Mouse (Mus musculus) cerebellum, adult 9-10 months (tissue): Measurements from ENCODE around the gene Pitpnm3.
A peak's percentile ranks its signal among the peaks of the same experiment; 100 is the strongest.

Experiments
- DNase-seq: peaks from one replicate; pipeline ENCODE4 v3.0.0; 2022

Gene Pitpnm3

GRCm38 (mm10) chr11:72134536-72135382 is 819 bp downstream of the Pitpnm3 start:
- DNase-seq, result peak; percentile 73

GRCm38 (mm10) chr11:72133075-72133474 is 2.5 kb downstream of the Pitpnm3 start:
- peak; percentile 57 for DNase-seq

- DNase-seq, result peak; percentile 84
Observed at GRCm38 (mm10) chr11:72132266-72132665, 3.3 kb downstream of the Pitpnm3 start.

GRCm38 (mm10) chr11:72131697-72132096 is 3.9 kb downstream of the Pitpnm3 start:
- peak; percentile 60 for DNase-seq

GRCm38 (mm10) chr11:72130905-72131304 is 4.7 kb downstream of the Pitpnm3 start:
- DNase-seq, result peak; percentile 58

- DNase-seq, result no peak
Observed at GRCm38 (mm10) chr11:72130472-72130871, 5.1 kb downstream of the Pitpnm3 start.

- peak; percentile 89 for DNase-seq
Observed at GRCm38 (mm10) chr11:72130021-72130420, 5.6 kb downstream of the Pitpnm3 start.

GRCm38 (mm10) chr11:72129032-72129894 is 6.3 kb downstream of the Pitpnm3 start:
- DNase-seq, result peak; percentile 68

GRCm38 (mm10) chr11:72127450-72128189 is 8.0 kb downstream of the Pitpnm3 start:
- DNase-seq, result peak; percentile 57

- peak; percentile 87 for DNase-seq
Observed at GRCm38 (mm10) chr11:72125781-72126180, 9.8 kb downstream of the Pitpnm3 start.

- DNase-seq, result no peak
Observed at GRCm38 (mm10) chr11:72123531-72123930, 12.0 kb downstream of the Pitpnm3 start.

- DNase-seq, result no peak
Observed at GRCm38 (mm10) chr11:72120354-72120753, 15.2 kb downstream of the Pitpnm3 start.

GRCm38 (mm10) chr11:72118630-72119029 is 16.9 kb downstream of the Pitpnm3 start:
- no peak for DNase-seq

- no peak for DNase-seq
Observed at GRCm38 (mm10) chr11:72113296-72113695, 22.3 kb downstream of the Pitpnm3 start.

- DNase-seq, result no peak
Observed at GRCm38 (mm10) chr11:72110726-72111125, 24.9 kb downstream of the Pitpnm3 start.

- DNase-seq, result peak; percentile 63
Observed at GRCm38 (mm10) chr11:72104223-72104622, 31.4 kb downstream of the Pitpnm3 start.

- no peak for DNase-seq
Observed at GRCm38 (mm10) chr11:72103530-72103929, 32.0 kb downstream of the Pitpnm3 start.

- no peak for DNase-seq
Observed at GRCm38 (mm10) chr11:72100996-72101395, 34.6 kb downstream of the Pitpnm3 start.

- DNase-seq, result no peak
Observed at GRCm38 (mm10) chr11:72099181-72099580, 36.4 kb downstream of the Pitpnm3 start.

GRCm38 (mm10) chr11:72098027-72098426 is 37.6 kb downstream of the Pitpnm3 start:
- no peak for DNase-seq

GRCm38 (mm10) chr11:72095994-72096393 is 39.6 kb downstream of the Pitpnm3 start:
- no peak for DNase-seq

- peak; percentile 59 for DNase-seq
Observed at GRCm38 (mm10) chr11:72094442-72094841, 41.1 kb downstream of the Pitpnm3 start.

- DNase-seq, result no peak
Observed at GRCm38 (mm10) chr11:72092390-72092789, 43.2 kb downstream of the Pitpnm3 start.
